In the genomic region with DNA sequence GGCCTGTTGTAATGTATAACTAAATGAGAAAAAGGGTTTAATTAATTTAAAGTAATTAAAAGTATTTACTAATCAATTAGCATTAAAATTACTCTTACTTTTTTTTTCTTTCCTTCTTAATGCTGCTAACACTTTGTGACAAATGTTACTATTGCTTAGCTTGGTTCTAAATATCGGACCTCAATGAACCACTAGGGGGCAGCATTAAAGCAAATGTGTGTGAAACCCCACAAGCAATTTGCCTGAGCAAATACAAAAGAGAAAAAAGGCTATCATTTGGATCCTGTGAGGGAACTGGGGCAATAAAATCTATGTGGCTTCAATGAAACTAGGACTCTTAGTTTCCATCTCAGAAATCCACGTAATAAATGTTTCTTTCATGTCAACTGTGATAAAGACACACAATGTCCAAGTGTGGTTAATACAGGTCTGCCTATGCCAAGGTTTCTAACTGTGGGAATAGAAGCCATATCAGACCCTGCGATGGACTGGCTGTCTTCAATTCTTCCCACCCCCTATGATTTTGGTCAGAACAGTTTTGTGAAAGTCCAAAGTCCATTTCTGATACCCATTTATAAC, we compare ENCODE assay signal across 9 mouse cellular contexts. TPM values are rescaled to one million over a fixed set of nuclear protein-coding genes. Genes with fewer than 3 reads are reported as not detected.
A peak's percentile ranks its signal among the peaks of the same experiment; 100 is the strongest.
DNase-seq lines count a peak whose midpoint lies in the region; ATAC-seq and TF ChIP-seq lines count a peak whose summit lies in the region.
"Had no signal": no experiment of that assay in that cellular context is flagged by ENCODE, and none has a peak within 500 bp of the region (broad histone marks: within the 10 kb centered on the region; RNA-seq: fewer than 3 reads in every experiment).

No protein-coding gene starts in this region.

- 21% methylated on average over 3 of the region's 3 CpGs for WGBS in kidney, postnatal 0 days
- 23% methylated on average over 3 of the region's 3 CpGs for WGBS in kidney, embryonic 15.5 days

- peaks cover 10% of the 10 kb centered on the region; the same call in 1 of the 2 replicates for H3K27me3 ChIP-seq in kidney, postnatal 0 days (ENCODE audit: insufficient read depth, low read length)
- peaks cover 51% of the 10 kb centered on the region for H3K27me3 ChIP-seq in kidney, embryonic 15.5 days

- H3K4me2 ChIP-seq in kidney, postnatal 0 days (ENCODE audit: low read length): no peak overlapping the region
- H3K4me2 ChIP-seq in kidney, embryonic 15.5 days: no peak overlapping the region

- no peaks in the 10 kb centered on the region for H3K9me3 ChIP-seq in kidney, postnatal 0 days (replicated peaks; ENCODE audit: low read length)
- no peaks in the 10 kb centered on the region for H3K9me3 ChIP-seq in kidney, embryonic 15.5 days (replicated peaks)

- TF ChIP-seq CTCF in kidney, postnatal 0 days (IDR thresholded peaks at IDR 0.05; ENCODE audit: low read depth): peak; percentile 86

- H3K36me3 ChIP-seq in kidney, postnatal 0 days (ENCODE audit: insufficient read depth, low read length): no peaks in the 10 kb centered on the region
- no peaks in the 10 kb centered on the region for H3K36me3 ChIP-seq in kidney, embryonic 15.5 days

- ATAC-seq in kidney, postnatal 0 days (replicated peaks; ENCODE audit: low FRiP score, low read depth): no peak
- ATAC-seq in kidney, embryonic 15.5 days (replicated peaks; ENCODE audit: low FRiP score): no peak
- ATAC-seq in monocyte, adult 5-6 weeks (replicated peaks; ENCODE audit: insufficient number of reproducible peaks, low FRiP score, low TSS enrichment, poor library complexity, severe bottlenecking): no peak

- DNase-seq in kidney, postnatal 0 days (ENCODE audit: low spot score): peak; percentile 85
- peak; percentile 75 for DNase-seq in ES-CJ7 (ENCODE audit: low read depth, low spot score)
- peak; percentile 11 to 72 for DNase-seq in adrenal gland, postnatal 36 days
- peak; percentile 73 for DNase-seq in forelimb bud, embryonic 11.5 days (ENCODE audit: low read depth, low spot score)
- peak; percentile 84 to 85 for DNase-seq in left cerebral cortex, postnatal 14 days (ENCODE audit: low spot score in 2 of 2)
- DNase-seq in right cerebral cortex, postnatal 14 days: peak; percentile 40

- no peak overlapping the region for H3K9ac ChIP-seq in kidney, postnatal 0 days (ENCODE audit: low read depth, low read length)
- H3K9ac ChIP-seq in kidney, embryonic 15.5 days: no peak overlapping the region

- H3K4me1 ChIP-seq in kidney, postnatal 0 days (replicated peaks; ENCODE audit: insufficient read depth, low read length): peaks cover 5% of the 10 kb centered on the region
- peaks cover 8% of the 10 kb centered on the region for H3K4me1 ChIP-seq in kidney, embryonic 15.5 days

- intact Hi-C loops in left cerebral cortex, postnatal 14 days (cut with DNase I): loop anchor here (2.0 kb wide), 2 partner anchors 102 to 176 kb away; no protein-coding TSS in a partner anchor

- H3K4me3 ChIP-seq in kidney, postnatal 0 days (replicated peaks; ENCODE audit: low read depth, low read length): no peak overlapping the region
- no peak overlapping the region for H3K4me3 ChIP-seq in kidney, embryonic 15.5 days (replicated peaks)

- no peak overlapping the region for H3K27ac ChIP-seq in kidney, postnatal 0 days
- H3K27ac ChIP-seq in kidney, embryonic 15.5 days: no peak overlapping the region

RNA-seq across cellular contexts. Expression of a gene that starts 10.2 kb away (rescaled TPM):
- not detected in 2 replicates for polyA plus RNA-seq in kidney, postnatal 0 days (2015; fragmentation: Nextera tagmentation; extraction: Ambion mirVana)
- polyA plus RNA-seq in kidney, embryonic 15.5 days (2015; fragmentation: Nextera tagmentation; extraction: Ambion mirVana): 0.13 TPM in 1 of 2 replicates, not detected in the other
- total RNA-seq in adrenal gland, postnatal 36 days (2021): not detected
- total RNA-seq in left cerebral cortex, postnatal 14 days (2021): not detected
- total RNA-seq in monocyte, adult 5-6 weeks (2017): not detected in 3 replicates
- polyA plus RNA-seq: lung, embryonic 16.5 days had no signal

RNA-seq across cellular contexts. Expression of a gene that starts 11.6 kb away (rescaled TPM):
- polyA plus RNA-seq in kidney, postnatal 0 days (2015; fragmentation: Nextera tagmentation; extraction: Ambion mirVana): 0.24 and 0.46 TPM in 2 replicates
- polyA plus RNA-seq in kidney, embryonic 15.5 days (2015; fragmentation: Nextera tagmentation; extraction: Ambion mirVana): 0.47 TPM in 1 of 2 replicates, not detected in the other
- total RNA-seq in adrenal gland, postnatal 36 days (2021): not detected
- total RNA-seq in left cerebral cortex, postnatal 14 days (2021): under 1 TPM in 1 of 2 experiments, not detected in 1; 0.33 TPM
- total RNA-seq in monocyte, adult 5-6 weeks (2017): 27.7 to 41.4 TPM (median 29.9 TPM) in 3 replicates

RNA-seq across cellular contexts. Expression of a gene that starts 34.2 kb away (rescaled TPM):
- polyA plus RNA-seq in kidney, postnatal 0 days (2015; fragmentation: Nextera tagmentation; extraction: Ambion mirVana): not detected in 2 replicates
- polyA plus RNA-seq in kidney, embryonic 15.5 days (2015; fragmentation: Nextera tagmentation; extraction: Ambion mirVana): not detected in 2 replicates
- total RNA-seq in adrenal gland, postnatal 36 days (2021): not detected
- not detected for total RNA-seq in left cerebral cortex, postnatal 14 days (2021)
- total RNA-seq in monocyte, adult 5-6 weeks (2017): not detected in 3 replicates
- polyA plus RNA-seq: lung, embryonic 16.5 days had no signal

RNA-seq across cellular contexts. Expression of a gene that starts 50.5 kb away (rescaled TPM):
- 0.05 and 0.11 TPM in 2 replicates for polyA plus RNA-seq in kidney, postnatal 0 days (2015; fragmentation: Nextera tagmentation; extraction: Ambion mirVana)
- 0.05 TPM in 1 of 2 replicates, not detected in the other for polyA plus RNA-seq in kidney, embryonic 15.5 days (2015; fragmentation: Nextera tagmentation; extraction: Ambion mirVana)
- total RNA-seq in adrenal gland, postnatal 36 days (2021): under 1 TPM; 0.16 to 0.20 TPM
- under 1 TPM; 0.08 to 0.09 TPM for total RNA-seq in left cerebral cortex, postnatal 14 days (2021)
- 0.19 TPM in 1 of 3 replicates, not detected in the others for total RNA-seq in monocyte, adult 5-6 weeks (2017)

Comparison
In these comparisons a context has a peak if more than half of its experiments do, and no peak if none do; other contexts are left out.
1. RNA of a gene that starts 11.6 kb away (total RNA-seq): 27.7 to 41.4 TPM in monocyte, adult 5-6 weeks; 0.33 TPM in left cerebral cortex, postnatal 14 days and not detected in adrenal gland, postnatal 36 days; every median in the first group is over 10 times any median in the second.
2. Peak in every context shown above with its lines, with median percentiles within 50 percentile points of each other: DNase-seq.